Mouse (Mus musculus) liver, postnatal 0 days (tissue): ENCODE results near the gene Tmem252. TPM values are rescaled to one million over a fixed set of nuclear protein-coding genes. Genes with fewer than 3 reads are reported as not detected.

Experiments used
- ATAC-seq: fragments of 200-750 bp; cut with Nextera tagmentation; 2 replicates; pipeline ENCODE4 v1.8.0; 2017; ENCODE audit warnings: mild to moderate bottlenecking, moderate library complexity
- DNase-seq: peaks from one replicate; pipeline ENCODE4 v3.0.0-alpha.2; 2016
- H3K27ac ChIP-seq: fragments of 300-500 bp; sonication (generic); 2 replicates; pipeline ENCODE4 v1.5.1; 2014; ENCODE audit warnings: antibody characterized with exemption, moderate library complexity, mild to moderate bottlenecking, low read depth
- H3K27me3 ChIP-seq: fragments of 300-500 bp; sonication (generic); 2 replicates; pipeline ENCODE4 v1.6.1; 2014; ENCODE audit warnings: low read length, control low read depth, mixed read lengths; ENCODE audit not compliant: insufficient read depth
- H3K36me3 ChIP-seq: fragments of 300-500 bp; sonication (generic); replicated peaks from 2 replicates; pipeline ENCODE4 v1.6.1; 2014; ENCODE audit warnings: mild to moderate bottlenecking, control low read depth, low read length, moderate library complexity, mixed read lengths; ENCODE audit not compliant: insufficient read depth
- H3K4me1 ChIP-seq: fragments of 300-500 bp; sonication (generic); 2 replicates; pipeline ENCODE4 v1.6.1; 2014; ENCODE audit warnings: antibody characterized with exemption, mild to moderate bottlenecking, control low read depth; ENCODE audit not compliant: insufficient read depth
- H3K4me2 ChIP-seq: fragments of 300-500 bp; sonication (generic); 2 replicates; pipeline ENCODE4 v1.6.1; 2014; ENCODE audit warnings: low read depth, mild to moderate bottlenecking, low read length, moderate library complexity, mixed read lengths
- H3K4me3 ChIP-seq: fragments of 300-500 bp; sonication (generic); 2 replicates; pipeline ENCODE4 v1.5.1; 2014; ENCODE audit warnings: low read depth, low read length
- H3K9ac ChIP-seq: fragments of 300-500 bp; sonication (generic); replicated peaks from 2 replicates; pipeline ENCODE4 v1.6.1; 2014; ENCODE audit warnings: mild to moderate bottlenecking, moderate library complexity
- H3K9me3 ChIP-seq: fragments of 300-500 bp; sonication (generic); 2 replicates; pipeline ENCODE4 v1.6.1; 2016; ENCODE audit warnings: mild to moderate bottlenecking, control low read depth, low read length, mixed read lengths
- CTCF ChIP-seq: sonication (generic); IDR thresholded peaks from 2 replicates; pipeline ENCODE4 v1.5.1; 2016; ENCODE audit warnings: antibody characterized with exemption, low read depth
- EP300 ChIP-seq: IDR thresholded peaks from 2 replicates; pipeline ENCODE4 v1.6.1; 2016; ENCODE audit warnings: antibody characterized with exemption, low read depth, mild to moderate bottlenecking
- WGBS: fragments of 180-500 bp; shearing (Covaris S2); extraction: QIAGEN DNeasy Blood & Tissue Kit; methylation state at CpG from one replicate; pipeline ENCODE4 v1.1.7; 2014; ENCODE audit not compliant: insufficient replicate concordance; 5-methylcytosine and 5-hydroxymethylcytosine counted together
- polyA plus RNA-seq: library from polyadenylated mRNA; unstranded; fragments of >200 nt; fragmentation: Nextera tagmentation; extraction: Ambion mirVana; gene quantifications from 2 replicates; pipeline ENCODE4 v1.2.1, GENCODE M21; 2015

Gene Tmem252
- polyA plus RNA-seq, 1 experiment from 2014 or later, result 0.06 TPM

DNA sequence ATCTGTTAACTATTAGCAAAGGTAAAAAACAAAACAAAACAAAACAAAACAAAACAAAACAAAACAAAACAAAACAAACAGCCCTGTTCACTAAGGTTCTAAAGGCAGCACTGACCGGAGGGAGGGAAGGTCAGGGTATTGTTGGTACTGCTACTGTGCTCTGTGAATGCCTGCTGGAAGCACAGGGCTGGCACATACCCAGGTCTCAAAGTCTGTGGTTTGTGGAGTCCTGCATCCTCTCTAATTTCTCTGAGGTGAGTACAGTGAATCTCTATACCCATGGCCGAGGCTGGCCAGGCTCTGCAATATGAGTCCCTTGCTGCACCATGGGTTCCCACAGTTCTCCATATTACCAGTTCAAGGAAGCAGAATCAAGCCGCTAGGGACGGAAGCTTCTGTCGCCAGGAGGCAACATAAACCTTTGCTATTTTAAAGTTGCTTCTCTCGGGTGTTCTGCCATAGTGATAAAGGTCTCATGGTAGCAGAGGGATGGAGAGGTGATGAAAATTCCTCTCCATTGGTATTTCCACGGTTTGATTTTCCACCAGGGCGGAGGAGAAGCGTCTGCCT, 20.5 kb upstream of the Tmem252 start:
- Histone ChIP-seq H3K4me1 (no peaks in the 10 kb centered on the region), H3K9ac (no peak overlapping the region), H3K36me3 (no peaks in the 10 kb centered on the region), H3K27me3 (no peaks in the 10 kb centered on the region), H3K4me2 (no peak overlapping the region), H3K9me3 (no peaks in the 10 kb centered on the region), H3K27ac (no peak overlapping the region), H3K4me3 (no peak overlapping the region)
- TF ChIP-seq CTCF, result no peak
- TF ChIP-seq EP300, result no peak
- ATAC-seq (no peak), DNase-seq (no peak)
- WGBS, result 69% methylated on average over 9 of the region's 9 CpGs

DNA sequence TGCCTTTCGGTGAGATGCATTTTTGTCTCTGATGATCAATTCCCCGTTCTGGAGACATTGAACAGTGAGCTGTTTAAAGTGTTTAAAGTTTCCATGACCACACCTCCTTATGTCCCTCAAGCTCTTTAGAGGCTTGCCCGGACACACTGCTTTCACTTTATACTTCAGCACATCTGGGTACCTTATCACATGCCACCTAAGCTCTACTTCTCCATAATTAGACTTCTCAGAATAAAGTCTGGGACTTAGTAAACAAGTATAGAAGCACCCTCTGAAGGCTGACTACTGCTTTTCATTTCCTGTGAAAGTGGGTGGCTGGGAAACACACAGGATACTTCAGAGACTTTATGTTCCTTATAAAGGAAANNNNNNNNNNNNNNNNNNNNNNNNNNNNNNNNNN, 16.8 kb upstream of the Tmem252 start:
- DNase-seq (no peak), ATAC-seq (no peak)
- Histone ChIP-seq H3K36me3 (no peaks in the 10 kb centered on the region), H3K9me3 (no peaks in the 10 kb centered on the region), H3K4me2 (no peak overlapping the region), H3K4me1 (0 out of 2 replicates have a peak, but pooled peaks cover 4% of the 10 kb centered on the region), H3K4me3 (no peak overlapping the region), H3K9ac (no peak overlapping the region), H3K27ac (no peak overlapping the region), H3K27me3 (no peaks in the 10 kb centered on the region)
- TF ChIP-seq CTCF (no peak), EP300 (peak; percentile 42; the same call in 1 of the 2 replicates)
- 67% methylated on average over 3 of the region's 3 CpGs for WGBS

- 84% methylated on average over 2 of the region's 2 CpGs for WGBS
- no peaks in the 10 kb centered on the region for H3K36me3 ChIP-seq
- H3K4me2 ChIP-seq, result no peak overlapping the region
- H3K27me3 ChIP-seq, result no peaks in the 10 kb centered on the region
- 0 out of 2 replicates have a peak, but pooled peaks cover 4% of the 10 kb centered on the region for H3K4me1 ChIP-seq
- ATAC-seq (peak; percentile 70; the same call in 1 of the 2 replicates), DNase-seq (no peak)
- H3K4me3 ChIP-seq, result no peak overlapping the region
- no peaks in the 10 kb centered on the region for H3K9me3 ChIP-seq
- no peak overlapping the region for H3K27ac ChIP-seq
- no peak overlapping the region for H3K9ac ChIP-seq
- TF ChIP-seq CTCF (no peak), EP300 (0 out of 2 replicates have a peak, but pooled peaks have one; percentile 13)
Observed at GRCm38 (mm10) chr19:24662346-24662745, 11.5 kb upstream of the Tmem252 start.

DNA sequence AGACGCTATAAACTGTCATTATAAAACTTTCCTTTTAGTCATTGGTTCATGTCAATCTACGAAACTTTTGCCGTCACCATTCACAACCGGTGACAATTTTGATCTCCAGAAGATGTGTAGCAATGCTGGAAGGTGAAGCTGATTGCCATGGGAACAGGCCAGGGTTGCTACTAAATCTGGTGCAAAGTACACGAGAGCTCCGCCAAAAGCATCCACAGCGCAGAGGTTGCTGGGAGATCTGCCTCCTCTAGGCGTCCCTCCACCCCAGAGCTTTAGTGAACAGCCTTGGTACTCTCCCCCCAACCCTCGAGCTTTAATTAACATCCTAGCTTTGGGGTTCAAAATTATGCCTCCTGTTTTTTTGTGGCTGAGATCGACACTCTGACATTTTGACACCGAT, 8.0 kb upstream of the Tmem252 start:
- Histone ChIP-seq H3K9me3 (no peaks in the 10 kb centered on the region), H3K36me3 (no peaks in the 10 kb centered on the region), H3K9ac (no peak overlapping the region), H3K4me3 (no peak overlapping the region), H3K27me3 (no peaks in the 10 kb centered on the region), H3K4me2 (no peak overlapping the region), H3K27ac (no peak overlapping the region), H3K4me1 (no peaks in the 10 kb centered on the region)
- 72% methylated on average over 11 of the region's 11 CpGs for WGBS
- TF ChIP-seq CTCF, result no peak
- TF ChIP-seq EP300, result no peak
- DNase-seq (no peak), ATAC-seq (no peak)

DNA sequence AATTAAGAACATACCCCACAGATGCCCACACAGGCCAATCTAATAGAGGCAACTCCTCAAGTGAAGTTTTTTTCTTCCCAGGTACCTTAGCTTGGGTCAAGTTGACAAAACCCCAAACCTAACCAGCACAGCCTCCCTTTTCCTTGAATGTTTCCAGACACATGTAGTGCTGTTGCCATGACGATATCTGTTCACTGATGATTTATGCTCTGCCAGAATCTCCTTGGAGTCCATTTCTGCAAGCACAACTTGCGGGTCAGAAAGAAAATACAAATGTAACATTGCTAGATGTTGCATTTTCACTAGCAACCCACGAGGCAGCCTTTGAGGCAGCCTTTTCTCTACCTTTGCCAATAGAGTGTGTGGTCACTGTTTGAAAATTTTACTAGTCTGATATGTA, 6.3 kb upstream of the Tmem252 start:
- Histone ChIP-seq H3K4me3 (no peak overlapping the region), H3K4me1 (no peaks in the 10 kb centered on the region), H3K9me3 (no peaks in the 10 kb centered on the region), H3K27me3 (no peaks in the 10 kb centered on the region), H3K4me2 (no peak overlapping the region), H3K36me3 (no peaks in the 10 kb centered on the region), H3K27ac (no peak overlapping the region), H3K9ac (no peak overlapping the region)
- 72% methylated on average over 3 of the region's 3 CpGs for WGBS
- TF ChIP-seq CTCF (no peak), EP300 (no peak)
- ATAC-seq (no peak), DNase-seq (no peak)

DNA sequence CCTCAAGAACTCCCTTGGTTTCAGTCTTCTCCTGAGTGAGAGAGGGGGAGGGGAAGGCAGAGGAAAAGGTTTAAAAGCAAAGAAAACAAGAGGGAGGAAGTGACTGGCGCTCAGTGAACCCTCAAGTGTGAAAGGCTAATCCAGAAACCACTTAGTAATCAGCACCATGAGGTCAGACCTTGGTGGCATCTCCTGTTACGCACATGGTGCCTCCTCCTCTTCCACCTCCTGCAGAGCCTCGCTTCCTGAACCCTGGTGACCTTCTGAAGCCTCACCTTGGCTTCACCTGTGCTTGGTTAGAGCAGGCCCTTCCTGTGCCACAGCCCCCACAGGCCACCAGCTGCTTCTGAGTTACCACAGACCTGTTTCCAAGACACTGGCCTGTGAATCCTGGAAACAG, 2.2 kb upstream of the Tmem252 start:
- no peak for TF ChIP-seq CTCF
- TF ChIP-seq EP300, result no peak
- Histone ChIP-seq H3K4me2 (no peak overlapping the region), H3K4me1 (no peaks in the 10 kb centered on the region), H3K27me3 (no peaks in the 10 kb centered on the region), H3K4me3 (no peak overlapping the region), H3K9me3 (no peaks in the 10 kb centered on the region), H3K27ac (no peak overlapping the region), H3K36me3 (no peaks in the 10 kb centered on the region), H3K9ac (no peak overlapping the region)
- WGBS, result 46% methylated on average over 3 of the region's 3 CpGs
- DNase-seq, result no peak
- ATAC-seq, result no peak
